Mouse (Mus musculus): ENCODE data around the gene Large2. TPM values are rescaled to one million over a fixed set of nuclear protein-coding genes. Genes with fewer than 3 reads are reported as not detected.

Large2 gene
- total and polyA plus RNA-seq, 3 experiments = 0.84 TPM; not detected in 2

- Histone ChIP-seq H3K4me1 (ENCODE audit: control insufficient read depth, insufficient read depth, low read length) (no peaks in the 10 kb centered on the region), H3K27ac (no peak overlapping the region), H3K79me2 (replicated peaks; ENCODE audit: control insufficient read depth, insufficient read depth, low read length) (no peaks in the 10 kb centered on the region), H3K27me3 (ENCODE audit: control insufficient read depth, insufficient read depth, low read length) (no peaks in the 10 kb centered on the region), H3K4me3 (no peak overlapping the region), H3K36me3 (ENCODE audit: control insufficient read depth, insufficient read depth, low read length) (peaks cover 2% of the 10 kb centered on the region), H3K9ac (ENCODE audit: low read depth, low read length) (no peak overlapping the region)
- 54% methylated on average over 2 of the region's 2 CpGs for WGBS
- intact Hi-C loops (cut with DNase I) = no loop called here
- DNase-seq = peak in 1 of 2 experiments; percentile 26
- TF ChIP-seq POLR2A (IDR thresholded peaks at IDR 0.05; ENCODE audit: insufficient read depth, low read depth, low read length) (no peak), EP300 (IDR thresholded peaks at IDR 0.05; ENCODE audit: insufficient read depth, low read depth, low read length) (no peak), CTCF (IDR thresholded peaks at IDR 0.05) (no peak)
Measured at GRCm38 (mm10) chr2:92359301-92359700, 15.4 kb downstream of the Large2 start.

- no peak for DNase-seq
- Histone ChIP-seq H3K4me1 (ENCODE audit: control insufficient read depth, insufficient read depth, low read length) (peaks cover 6% of the 10 kb centered on the region), H3K79me2 (replicated peaks; ENCODE audit: control insufficient read depth, insufficient read depth, low read length) (no peaks in the 10 kb centered on the region), H3K9ac (ENCODE audit: low read depth, low read length) (no peak overlapping the region), H3K27ac (peak overlapping the region; percentile 16; the same call in 1 of the 2 replicates), H3K27me3 (ENCODE audit: control insufficient read depth, insufficient read depth, low read length) (no peaks in the 10 kb centered on the region), H3K36me3 (ENCODE audit: control insufficient read depth, insufficient read depth, low read length) (peaks cover 2% of the 10 kb centered on the region), H3K4me3 (no peak overlapping the region)
- 39% methylated on average over 6 of the region's 6 CpGs for WGBS
- intact Hi-C loops (cut with DNase I) = no loop called here
- no peak for TF ChIP-seq POLR2A (IDR thresholded peaks at IDR 0.05; ENCODE audit: insufficient read depth, low read depth, low read length)
- TF ChIP-seq CTCF (IDR thresholded peaks at IDR 0.05) = no peak
- no peak for TF ChIP-seq EP300 (IDR thresholded peaks at IDR 0.05; ENCODE audit: insufficient read depth, low read depth, low read length)
Measured at GRCm38 (mm10) chr2:92354224-92354623, 20.4 kb downstream of the Large2 start.

GRCm38 (mm10) chr2:92353402-92353801, 21.3 kb downstream of the Large2 start:
- no peak for DNase-seq
- no peak for TF ChIP-seq EP300 (IDR thresholded peaks at IDR 0.05; ENCODE audit: insufficient read depth, low read depth, low read length)
- TF ChIP-seq CTCF (IDR thresholded peaks at IDR 0.05) = no peak
- no peak for TF ChIP-seq POLR2A (IDR thresholded peaks at IDR 0.05; ENCODE audit: insufficient read depth, low read depth, low read length)
- no peak overlapping the region; the same call in 1 of the 2 replicates for H3K27ac ChIP-seq
- no peaks in the 10 kb centered on the region for H3K79me2 ChIP-seq (replicated peaks; ENCODE audit: control insufficient read depth, insufficient read depth, low read length)
- H3K4me3 ChIP-seq = no peak overlapping the region
- intact Hi-C loops (cut with DNase I) = no loop called here
- no peaks in the 10 kb centered on the region for H3K27me3 ChIP-seq (ENCODE audit: control insufficient read depth, insufficient read depth, low read length)
- 73% methylated on average over 5 of the region's 5 CpGs for WGBS
- no peaks in the 10 kb centered on the region for H3K36me3 ChIP-seq (ENCODE audit: control insufficient read depth, insufficient read depth, low read length)
- no peak overlapping the region for H3K9ac ChIP-seq (ENCODE audit: low read depth, low read length)
- H3K4me1 ChIP-seq (ENCODE audit: control insufficient read depth, insufficient read depth, low read length) = peaks cover 6% of the 10 kb centered on the region

GRCm38 (mm10) chr2:92350686-92351085, 24.0 kb downstream of the Large2 start:
- H3K4me1 ChIP-seq (ENCODE audit: control insufficient read depth, insufficient read depth, low read length) = peaks cover 6% of the 10 kb centered on the region
- no peaks in the 10 kb centered on the region for H3K36me3 ChIP-seq (ENCODE audit: control insufficient read depth, insufficient read depth, low read length)
- H3K9ac ChIP-seq (ENCODE audit: low read depth, low read length) = no peak overlapping the region
- 82% methylated on average over 5 of the region's 5 CpGs for WGBS
- intact Hi-C loops (cut with DNase I) = no loop called here
- no peaks in the 10 kb centered on the region for H3K79me2 ChIP-seq (replicated peaks; ENCODE audit: control insufficient read depth, insufficient read depth, low read length)
- TF ChIP-seq CTCF (IDR thresholded peaks at IDR 0.05) = no peak
- TF ChIP-seq EP300 (IDR thresholded peaks at IDR 0.05; ENCODE audit: insufficient read depth, low read depth, low read length) = no peak
- TF ChIP-seq POLR2A (IDR thresholded peaks at IDR 0.05; ENCODE audit: insufficient read depth, low read depth, low read length) = no peak
- DNase-seq = no peak
- no peak overlapping the region for H3K4me3 ChIP-seq
- no peaks in the 10 kb centered on the region for H3K27me3 ChIP-seq (ENCODE audit: control insufficient read depth, insufficient read depth, low read length)
- H3K27ac ChIP-seq = no peak overlapping the region

GRCm38 (mm10) chr2:92349589-92350425, 24.9 kb downstream of the Large2 start:
- DNase-seq = no peak

GRCm38 (mm10) chr2:92347191-92347590, 27.5 kb downstream of the Large2 start:
- no peak overlapping the region for H3K27ac ChIP-seq

More at GRCm38 (mm10) chr2:92349589-92350425, 24.9 kb downstream of the Large2 start:
- Histone ChIP-seq H3K9ac (ENCODE audit: low read depth, low read length) (no peak overlapping the region), H3K27me3 (ENCODE audit: control insufficient read depth, insufficient read depth, low read length) (no peaks in the 10 kb centered on the region), H3K4me1 (ENCODE audit: control insufficient read depth, insufficient read depth, low read length) (peaks cover 6% of the 10 kb centered on the region), H3K27ac (no peak overlapping the region), H3K36me3 (ENCODE audit: control insufficient read depth, insufficient read depth, low read length) (no peaks in the 10 kb centered on the region), H3K4me3 (no peak overlapping the region), H3K79me2 (replicated peaks; ENCODE audit: control insufficient read depth, insufficient read depth, low read length) (no peaks in the 10 kb centered on the region)
- TF ChIP-seq CTCF (IDR thresholded peaks at IDR 0.05) = no peak
- WGBS = 85% methylated on average over 6 of the region's 6 CpGs
- intact Hi-C loops (cut with DNase I) = no loop called here

More at GRCm38 (mm10) chr2:92347191-92347590, 27.5 kb downstream of the Large2 start:
- Histone ChIP-seq H3K36me3 (ENCODE audit: control insufficient read depth, insufficient read depth, low read length) (no peaks in the 10 kb centered on the region), H3K4me3 (no peak overlapping the region), H3K4me1 (ENCODE audit: control insufficient read depth, insufficient read depth, low read length) (no peaks in the 10 kb centered on the region), H3K27me3 (ENCODE audit: control insufficient read depth, insufficient read depth, low read length) (no peaks in the 10 kb centered on the region), H3K79me2 (replicated peaks; ENCODE audit: control insufficient read depth, insufficient read depth, low read length) (no peaks in the 10 kb centered on the region), H3K9ac (ENCODE audit: low read depth, low read length) (no peak overlapping the region)
- WGBS = 90% methylated on average over 2 of the region's 2 CpGs
- TF ChIP-seq EP300 (IDR thresholded peaks at IDR 0.05; ENCODE audit: insufficient read depth, low read depth, low read length) = no peak
- no peak for TF ChIP-seq POLR2A (IDR thresholded peaks at IDR 0.05; ENCODE audit: insufficient read depth, low read depth, low read length)
- no peak for TF ChIP-seq CTCF (IDR thresholded peaks at IDR 0.05)
- no peak for DNase-seq
- intact Hi-C loops (cut with DNase I) = no loop called here

Data from heart, adult 2 months (tissue).